Mouse (Mus musculus) thymus, adult 2 months (tissue): ENCODE data around the gene Clmp.

Experiments
- CTCF ChIP-seq: fragments of 200-500 bp; IDR thresholded peaks from 2 replicates; pipeline ENCODE4 v1.5.1; 2012; ENCODE audit warnings: mild to moderate bottlenecking, control low read depth, low read length, moderate library complexity, borderline replicate concordance; ENCODE audit not compliant: control insufficient read depth, poor library complexity, insufficient read depth; ENCODE audit errors: extremely low read depth
- POLR2A ChIP-seq: fragments of 200-500 bp; IDR thresholded peaks from 2 replicates; pipeline ENCODE4 v1.6.1; 2012; ENCODE audit warnings: mild to moderate bottlenecking, low read length, control low read depth, moderate library complexity; ENCODE audit not compliant: control insufficient read depth, poor library complexity, insufficient read depth; ENCODE audit errors: extremely low read depth

GRCm38 (mm10) chr9:40642470-40643220, 43.1 kb upstream of the Clmp start:
- TF ChIP-seq CTCF (no peak), POLR2A (no peak)
